Mouse (Mus musculus) MN1 (cell line): ENCODE results near the gene Spryd3.

Experiments
- DNase-seq: peaks from one replicate; pipeline ENCODE4 v3.0.0-alpha.2; 2016; ENCODE audit warnings: low spot score

Gene Spryd3

DNA sequence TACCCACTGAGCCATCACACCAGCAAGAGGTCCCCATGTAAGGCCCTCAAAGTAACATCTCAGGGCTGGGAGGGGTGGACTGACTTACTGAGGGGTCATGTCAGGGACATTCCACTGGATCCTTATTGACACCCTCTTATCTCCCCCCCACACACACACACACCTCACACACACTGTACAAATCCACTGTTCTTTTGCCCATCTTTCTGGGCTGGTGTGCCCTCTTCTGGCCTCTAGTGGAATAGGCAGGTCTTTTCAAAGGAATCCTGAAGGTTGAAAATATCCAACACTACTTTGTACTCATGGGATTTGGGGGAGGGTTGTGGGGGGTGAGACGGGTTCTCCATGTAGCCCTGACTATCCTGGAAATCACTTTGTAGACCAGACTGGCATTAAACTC lies 10.8 kb upstream of the Spryd3 start:
- DNase-seq = peak; percentile 73

DNA sequence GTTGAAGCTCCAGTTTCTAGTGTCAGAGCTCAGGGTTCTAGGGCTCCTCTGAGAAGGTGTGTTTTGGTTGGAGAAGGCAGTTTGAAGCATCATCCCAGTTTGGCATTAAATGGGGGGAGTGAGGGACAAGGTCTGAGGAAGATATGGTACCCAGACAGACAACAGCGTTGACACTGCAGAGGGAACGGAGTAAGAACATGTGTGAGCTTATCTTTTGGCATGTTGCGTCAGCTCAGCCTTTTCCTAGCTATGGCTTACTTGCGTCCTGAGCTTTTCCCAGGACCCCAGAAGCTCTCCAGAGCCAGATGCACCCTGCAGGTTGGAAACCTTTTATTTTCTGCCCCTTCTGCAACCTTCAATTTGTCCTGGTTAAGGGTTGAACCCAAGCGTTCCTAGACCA lies 10.1 kb upstream of the Spryd3 start:
- DNase-seq = peak; percentile 67

DNA sequence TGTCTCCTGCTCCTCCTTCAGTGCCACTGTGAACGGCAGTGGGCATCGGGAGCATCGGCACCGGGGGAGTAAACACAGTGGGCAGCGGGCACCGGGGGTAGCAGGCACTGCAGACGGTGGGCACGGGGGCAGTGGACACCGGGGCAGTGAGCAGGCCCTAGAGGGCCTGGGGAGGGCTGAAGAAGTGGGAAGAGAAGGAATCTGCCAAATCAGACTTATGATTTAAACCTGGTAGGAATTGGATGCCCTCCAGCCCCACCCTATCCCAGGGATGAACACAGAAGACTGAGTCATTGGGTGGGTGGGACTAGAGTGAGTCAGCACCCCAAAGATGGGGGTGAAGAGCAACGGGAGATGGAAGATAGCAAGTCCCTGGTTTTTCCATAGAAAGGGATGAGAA lies 9.3 kb upstream of the Spryd3 start:
- peak; percentile 87 for DNase-seq

DNA sequence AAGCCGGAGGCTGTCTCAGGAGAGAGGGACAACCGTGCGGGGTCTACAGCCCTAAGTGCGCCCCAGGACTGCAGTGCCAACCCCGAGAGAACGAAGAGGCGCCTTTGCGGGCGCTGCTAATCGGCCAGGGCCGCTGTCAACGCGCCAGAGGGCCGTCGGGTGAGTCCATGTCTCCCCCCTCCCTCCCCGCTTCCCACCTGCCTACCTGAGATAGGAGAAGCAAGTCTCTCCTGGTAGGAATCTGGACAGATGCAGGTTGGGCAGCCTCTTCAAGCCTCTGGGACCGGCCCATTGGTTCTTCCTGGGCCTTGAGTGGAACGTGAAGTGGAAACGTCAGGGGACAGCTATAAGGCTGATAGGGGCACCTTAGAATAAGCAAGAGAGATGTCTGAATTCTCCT lies 8.7 kb upstream of the Spryd3 start:
- DNase-seq = no peak

DNA sequence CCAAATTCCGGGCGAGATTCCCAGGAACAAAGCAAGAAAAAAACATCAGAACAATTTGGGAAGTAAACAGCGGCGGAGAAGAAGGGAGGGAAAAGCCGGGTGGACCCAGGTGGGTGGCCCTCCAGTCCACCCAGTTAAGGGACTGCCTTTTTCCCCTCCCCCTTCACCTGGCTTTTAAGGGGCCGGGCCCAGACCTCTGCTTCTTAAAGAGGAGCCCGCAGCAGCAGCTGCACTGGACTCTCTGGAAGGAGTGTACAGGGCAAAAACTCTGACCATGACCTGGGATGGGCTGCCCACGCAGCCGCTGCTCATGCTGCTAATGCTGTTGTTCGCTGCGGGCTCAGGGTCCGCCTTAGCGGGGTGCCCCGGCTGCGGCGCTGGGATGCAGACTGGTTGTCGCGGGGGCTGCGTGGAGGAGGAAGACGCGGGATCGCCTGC lies 8.3 kb upstream of the Spryd3 start, which contains the start of gene Igfbp6:
TSS of gene Igfbp6 (plus strand) at position 89 of the 438 bp plus-strand sequence.
- peak; percentile 50 for DNase-seq

DNA sequence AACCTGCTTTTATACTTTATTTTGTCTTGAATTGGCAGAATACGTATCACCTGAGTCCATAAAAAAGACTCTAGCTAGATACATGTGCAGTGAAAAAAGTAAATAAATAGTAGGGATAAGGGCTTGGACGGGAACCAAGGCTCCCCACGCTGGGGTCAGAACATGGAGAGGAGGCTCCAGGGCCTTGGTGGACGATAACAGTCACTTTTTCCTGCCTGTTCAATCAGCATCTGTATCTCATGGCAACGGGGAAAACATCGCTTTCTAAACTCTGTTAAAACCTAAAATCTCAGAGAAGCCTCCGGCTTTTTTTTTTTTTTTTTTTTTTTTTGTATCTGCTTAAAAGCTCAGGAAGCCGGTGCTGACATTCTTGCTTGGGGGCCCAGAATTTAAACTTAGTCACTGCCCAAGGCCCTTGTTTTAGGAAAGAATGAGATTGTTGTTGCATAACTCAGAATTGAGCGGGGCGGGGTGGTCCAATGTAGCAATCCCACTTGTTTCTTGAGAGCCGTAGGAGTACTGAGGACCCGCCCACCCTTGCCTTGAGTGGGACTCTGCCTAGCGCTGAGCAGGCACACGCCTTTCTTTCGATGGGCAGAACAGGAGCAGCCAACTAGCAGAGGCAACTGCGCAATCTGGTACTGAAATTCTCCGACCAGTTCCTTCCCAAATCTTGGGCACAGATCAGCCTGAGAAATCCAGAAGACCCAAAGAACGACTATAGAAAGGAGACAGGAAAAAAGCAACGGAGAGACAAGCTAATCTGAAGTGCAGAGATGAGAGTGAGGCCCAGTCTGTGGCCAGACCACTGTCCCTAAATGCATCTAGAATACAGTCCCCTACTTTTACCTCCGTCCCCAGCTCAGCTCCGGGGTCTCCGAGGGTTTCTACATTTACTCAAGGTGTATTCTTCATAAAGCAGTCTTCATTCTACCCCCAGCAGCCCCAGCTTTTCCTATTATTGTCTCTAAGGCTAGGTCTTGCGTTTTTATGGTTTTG lies 7.2 kb upstream of the Spryd3 start:
- DNase-seq = peak; percentile 48

DNA sequence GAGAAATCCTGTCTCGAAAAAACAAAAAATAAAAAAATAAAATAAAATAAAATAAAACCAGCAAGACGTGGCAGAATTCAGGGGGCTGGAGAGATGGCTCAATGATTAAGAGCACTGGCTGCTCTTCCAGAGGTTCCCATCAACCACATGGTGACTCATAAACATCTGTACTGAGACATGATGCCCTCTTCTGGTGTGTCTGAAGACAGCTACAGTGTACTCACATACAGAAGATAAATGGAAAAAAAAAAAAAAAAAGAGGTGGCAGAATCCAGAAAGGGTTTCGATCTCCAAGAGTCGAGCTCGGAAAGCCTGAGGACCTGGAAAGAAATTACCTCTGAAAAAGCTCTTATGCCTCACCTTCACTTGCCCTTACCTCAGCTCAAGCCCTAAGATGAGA lies 5.1 kb upstream of the Spryd3 start:
- no peak for DNase-seq

DNA sequence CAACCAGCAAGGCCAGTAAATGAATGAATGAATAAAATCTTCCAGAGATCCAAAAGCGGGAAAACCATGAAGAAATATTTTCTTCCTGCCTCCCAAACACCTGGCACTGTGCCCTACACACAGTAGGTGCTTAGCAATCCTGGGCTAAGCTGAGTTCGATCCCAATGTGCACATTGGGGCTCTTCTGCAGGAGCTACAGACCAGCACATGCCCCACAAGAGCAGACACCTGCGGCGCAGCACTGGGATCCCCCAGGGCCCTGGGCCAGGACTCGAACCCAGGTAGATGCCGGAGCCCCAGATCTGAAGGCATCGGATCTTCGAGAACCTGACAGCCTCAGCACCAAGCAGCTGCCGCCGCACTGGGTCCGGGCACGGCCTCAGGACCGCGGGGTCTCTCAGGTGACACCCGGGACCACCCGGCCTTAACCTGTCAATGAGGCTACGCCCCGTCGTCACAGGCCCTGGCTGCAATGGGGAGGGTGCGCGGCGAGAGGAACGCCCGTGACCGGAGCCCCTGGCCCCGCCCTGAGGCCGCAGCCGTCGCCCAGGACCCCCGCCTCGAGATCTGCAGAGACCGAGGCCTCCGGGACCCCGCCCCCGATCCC lies 409 bp downstream of the Spryd3 start:
- no peak for DNase-seq

DNA sequence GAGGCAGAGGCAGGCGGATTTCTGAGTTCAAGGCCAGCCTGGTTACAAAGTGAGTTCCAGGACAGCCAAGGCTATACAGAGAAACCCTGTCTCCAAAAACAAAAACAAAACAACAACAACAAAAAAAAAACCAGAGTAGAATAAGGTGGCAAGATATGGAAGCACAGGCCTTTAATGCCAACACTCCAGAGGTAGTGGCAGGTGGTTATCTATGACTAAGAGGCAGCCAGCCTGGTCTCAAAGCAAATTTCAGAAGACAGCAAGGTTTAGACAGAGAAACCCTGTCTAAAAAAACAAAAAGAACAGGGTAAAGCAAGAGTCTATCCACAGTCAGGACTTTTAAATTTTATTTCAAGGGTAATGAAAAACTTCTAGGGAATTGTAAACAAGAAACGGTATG lies 1.3 kb downstream of the Spryd3 start:
- no peak for DNase-seq

DNA sequence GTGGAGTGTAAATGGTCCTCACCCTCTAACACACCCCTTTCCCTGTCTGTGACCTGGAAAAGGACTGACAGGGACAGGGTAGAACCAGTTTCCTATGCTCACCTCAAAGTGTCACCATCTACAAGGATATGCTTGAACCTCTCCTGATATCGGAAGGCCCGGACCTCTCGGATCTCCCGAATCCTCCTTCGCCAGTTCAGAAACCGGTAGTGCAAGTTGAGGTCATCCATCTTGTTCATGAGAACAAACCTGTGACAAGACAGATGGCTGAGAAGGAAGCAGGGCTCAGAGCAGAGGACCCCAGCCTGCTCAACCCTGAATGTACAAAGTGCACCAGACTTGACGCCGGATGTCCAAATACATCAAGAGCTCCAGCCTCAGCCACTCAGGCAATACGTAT lies 2.7 kb downstream of the Spryd3 start:
- DNase-seq = no peak

DNA sequence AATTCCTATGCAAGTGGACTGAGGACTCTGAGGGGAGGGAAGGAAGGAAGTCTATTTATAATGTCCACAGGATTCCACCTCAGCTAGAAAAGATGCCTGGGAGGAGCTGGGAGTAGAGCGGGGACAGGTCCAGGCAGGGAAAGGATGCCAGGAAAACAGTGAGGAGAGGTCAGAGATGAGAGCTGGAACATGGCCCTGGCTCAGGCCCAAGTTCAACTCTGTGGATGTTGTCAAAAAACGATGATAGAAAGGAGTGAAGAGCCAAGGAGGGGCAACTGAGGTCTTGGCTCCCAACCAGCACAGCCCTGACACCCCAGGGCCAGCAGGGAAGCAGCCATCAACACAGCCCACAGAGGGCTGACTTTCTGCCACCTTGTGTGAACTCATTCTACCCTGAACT lies 9.7 kb downstream of the Spryd3 start:
- DNase-seq = no peak

DNA sequence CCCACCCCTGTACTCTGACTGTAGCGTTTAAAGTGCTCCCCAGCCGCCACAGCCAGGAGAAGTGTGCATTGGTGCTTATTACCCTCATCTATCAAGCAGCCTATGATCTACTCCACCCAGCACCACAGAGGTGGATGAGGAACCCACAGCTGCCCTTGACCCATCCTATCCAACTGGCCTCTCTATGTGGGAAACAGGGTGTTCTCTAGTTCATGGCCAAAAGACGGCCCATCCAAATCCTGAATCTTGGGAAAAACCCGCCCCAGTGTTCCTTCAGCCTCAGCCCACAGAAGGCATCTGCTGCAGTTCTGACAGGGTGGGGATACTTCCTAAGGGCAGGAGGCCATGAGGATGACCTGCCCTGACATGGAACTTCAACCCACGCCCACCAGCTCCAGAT lies 15.5 kb downstream of the Spryd3 start:
- no peak for DNase-seq

DNA sequence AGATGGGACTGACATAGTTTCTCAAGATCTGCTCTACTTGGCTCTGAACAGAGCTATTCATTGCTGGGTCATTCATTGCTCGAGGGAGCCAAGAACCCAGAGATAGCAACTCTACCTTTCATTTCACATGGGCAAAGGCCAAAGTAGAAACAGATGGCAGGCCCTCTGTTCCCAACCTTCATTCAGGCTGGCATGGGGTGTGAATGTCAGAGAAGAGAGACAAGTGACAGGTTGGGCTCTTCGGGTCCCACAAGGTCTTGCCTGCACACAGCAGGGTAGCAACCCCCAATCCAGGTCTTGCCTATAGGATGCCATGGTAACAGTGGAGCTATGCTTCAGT lies 16.2 kb downstream of the Spryd3 start:
- no peak for DNase-seq

DNA sequence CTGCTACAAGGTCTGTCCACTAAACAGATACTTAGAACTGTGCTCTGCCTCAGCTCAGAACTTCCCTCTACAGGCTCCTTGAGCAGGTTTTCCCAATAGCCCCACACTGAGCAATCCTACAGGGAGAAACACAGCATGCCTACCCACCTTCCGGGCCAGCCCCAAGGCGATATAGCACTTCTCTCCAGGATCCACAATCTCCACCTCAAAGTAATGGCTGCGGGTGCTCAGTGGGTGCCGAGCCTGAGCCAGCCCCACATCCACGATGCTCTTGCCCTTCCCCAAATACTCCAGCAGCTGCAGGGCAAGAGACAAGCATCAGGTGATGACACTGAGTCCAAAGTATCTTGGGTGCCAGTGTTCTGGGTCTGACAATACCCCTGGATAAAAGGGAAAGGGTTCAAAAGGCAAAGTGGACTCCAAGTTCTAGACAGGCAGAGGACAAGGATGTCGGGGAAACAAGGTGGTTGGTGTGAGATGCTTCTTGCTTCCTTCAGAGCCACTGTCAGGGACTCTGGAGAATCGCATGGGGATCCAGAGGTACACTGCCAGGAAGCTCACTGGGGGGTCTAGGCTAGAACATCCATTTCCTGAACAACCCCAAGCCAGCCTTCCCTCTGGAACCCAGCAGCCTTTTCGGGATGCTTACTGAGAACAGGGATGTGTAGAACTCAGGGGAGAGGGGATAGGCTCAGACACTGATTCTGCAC lies 16.8 kb downstream of the Spryd3 start:
- no peak for DNase-seq

DNA sequence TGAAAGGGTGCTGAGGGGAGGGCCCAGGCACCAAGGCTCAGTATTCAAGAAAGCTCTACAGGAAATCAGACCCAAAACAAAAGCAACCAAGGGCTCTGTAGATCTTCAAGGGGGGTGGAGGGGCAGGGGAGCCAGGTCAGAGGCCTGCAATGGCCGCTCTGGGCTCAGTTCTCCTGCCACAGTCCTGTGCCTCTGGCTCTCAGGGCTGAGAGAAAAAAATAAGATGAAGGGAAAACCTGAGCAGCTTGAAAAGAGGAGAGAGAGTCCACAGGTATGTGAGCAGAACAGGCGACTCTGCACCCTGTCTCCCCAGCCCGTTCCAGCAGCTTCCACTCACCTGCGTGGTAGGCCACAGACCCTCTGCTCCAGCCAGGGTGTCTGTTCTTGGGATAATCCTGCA lies 17.4 kb downstream of the Spryd3 start:
- DNase-seq = no peak

DNA sequence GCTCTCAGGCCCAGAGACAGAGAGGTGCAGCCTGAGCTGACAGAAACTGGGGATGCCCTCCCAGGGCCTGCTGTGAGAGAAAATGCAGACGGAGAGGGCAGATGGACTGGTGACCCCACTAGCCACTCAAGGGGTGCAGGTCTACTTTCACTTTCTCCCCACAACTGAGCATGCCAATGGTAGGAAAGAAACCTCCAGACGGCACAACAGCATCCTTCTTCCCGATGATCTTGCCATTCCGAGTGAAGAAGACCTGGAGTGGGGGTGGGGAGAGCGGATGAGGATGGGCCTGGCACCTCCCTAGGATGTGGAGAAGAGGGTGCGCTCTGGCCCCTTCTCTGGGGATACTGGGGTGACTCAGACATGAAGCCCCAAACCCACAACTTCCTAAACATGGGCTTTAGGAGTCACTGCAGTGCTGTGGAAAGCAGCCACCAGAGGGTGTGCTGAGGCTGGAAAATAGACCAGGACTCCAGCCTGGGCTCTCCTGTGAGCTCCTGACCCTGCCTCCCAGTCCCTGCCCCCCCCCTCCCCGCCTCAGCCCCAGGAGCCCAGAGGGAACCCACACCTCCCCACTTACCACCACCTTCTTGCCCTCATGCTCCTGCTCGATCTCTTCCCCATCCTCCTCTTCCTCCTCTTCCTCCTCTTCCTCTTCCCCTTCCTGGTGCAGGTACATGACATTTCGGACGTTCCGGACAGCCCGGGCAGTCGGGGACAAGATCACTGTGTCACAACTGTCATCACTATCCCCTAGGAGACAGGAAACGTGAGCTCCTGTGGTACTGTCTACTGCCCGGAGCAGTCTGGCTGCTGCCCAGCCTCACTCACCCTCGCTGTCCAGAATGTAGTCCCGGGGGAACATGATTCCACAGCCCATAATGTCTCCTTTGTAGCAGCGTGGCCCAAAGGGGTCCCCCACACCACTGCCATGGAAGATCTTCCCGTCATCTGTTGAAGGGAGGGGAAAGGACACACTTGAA lies 18.3 kb downstream of the Spryd3 start:
- peak; percentile 63 for DNase-seq

DNA sequence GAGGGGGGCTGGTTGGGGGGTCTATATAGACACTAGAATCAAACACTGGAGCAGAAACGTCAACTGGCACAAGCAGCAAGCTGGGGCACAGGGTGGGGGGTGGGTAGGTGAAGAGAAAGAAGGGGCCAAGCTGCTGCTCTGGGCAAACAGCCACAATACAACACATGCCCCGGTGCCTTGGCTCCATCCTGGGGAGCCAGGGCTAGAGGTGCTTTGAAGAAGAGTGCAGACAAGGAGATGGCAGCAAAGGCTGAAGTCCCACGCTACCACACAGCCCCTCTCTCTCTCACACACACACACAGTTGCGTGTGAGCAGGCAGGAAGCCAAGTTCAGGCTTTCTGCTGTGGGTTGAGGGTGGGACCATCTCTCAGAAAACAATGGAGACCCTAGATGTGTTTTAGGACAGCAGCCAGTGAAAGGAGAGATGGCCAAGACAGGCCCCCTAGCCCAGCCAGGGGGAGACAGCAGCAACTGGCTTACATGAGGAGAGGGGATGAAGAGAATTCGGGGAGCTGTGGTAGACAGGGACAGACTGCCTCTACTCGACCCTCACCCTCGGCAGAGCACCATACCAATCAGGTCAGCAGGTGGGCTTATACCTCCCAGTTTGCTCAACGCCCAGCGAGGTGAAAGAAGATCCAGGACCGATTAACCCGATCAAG lies 19.1 kb downstream of the Spryd3 start:
- DNase-seq = no peak

DNA sequence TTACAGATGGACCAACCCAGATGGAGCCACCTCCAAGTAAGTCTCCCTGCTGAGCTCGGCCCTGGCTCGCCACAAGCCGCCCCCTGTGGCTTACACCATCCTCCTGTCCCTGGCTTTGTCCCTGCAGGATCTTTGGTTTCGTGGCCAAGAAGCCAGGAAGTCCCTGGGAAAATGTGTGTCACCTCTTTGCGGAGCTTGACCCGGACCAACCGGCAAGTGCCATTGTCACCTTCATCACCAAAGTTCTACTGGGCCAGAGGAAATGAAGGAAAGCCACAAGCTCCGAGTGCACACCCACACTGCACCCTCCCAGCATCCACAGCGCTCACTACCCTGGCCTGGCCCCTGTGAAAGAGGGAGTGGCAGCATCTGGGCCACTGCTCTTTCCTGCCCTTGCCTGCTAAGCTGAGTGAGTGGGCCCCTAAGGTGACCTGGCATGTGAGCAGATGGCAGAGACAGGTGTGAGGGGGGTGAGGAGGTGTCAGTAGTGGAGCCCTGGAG lies 20.3 kb downstream of the Spryd3 start:
- DNase-seq = no peak

DNA sequence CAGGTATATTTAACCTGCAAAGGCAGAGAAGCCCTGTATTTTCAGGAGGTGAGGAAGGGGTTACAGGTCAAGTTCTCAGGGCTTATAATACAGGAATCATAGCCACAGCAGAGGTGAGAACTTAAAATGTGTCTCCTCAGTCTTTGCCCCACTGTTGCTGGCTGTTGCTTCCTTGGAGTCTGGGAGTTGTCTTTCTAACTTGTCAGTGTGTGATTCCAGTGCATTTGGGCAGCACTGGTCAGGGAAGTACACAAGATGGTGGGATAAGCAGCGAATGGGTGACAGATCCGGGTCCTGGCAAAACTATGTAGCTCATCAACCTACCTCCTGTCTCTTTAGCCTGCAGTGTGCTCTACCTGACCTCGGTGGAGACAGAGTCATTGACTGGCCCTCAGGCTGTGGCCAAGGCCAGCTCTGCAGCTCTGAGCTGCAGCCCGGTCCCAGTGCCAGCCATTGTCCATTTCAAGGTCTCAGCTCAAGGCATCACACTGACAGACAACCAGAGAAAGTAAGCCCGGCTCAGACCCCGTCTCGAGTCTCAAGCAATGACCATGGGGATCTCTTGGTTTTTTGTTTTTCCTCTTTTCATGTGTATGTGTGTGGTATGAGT lies 21.3 kb downstream of the Spryd3 start:
- DNase-seq = no peak

DNA sequence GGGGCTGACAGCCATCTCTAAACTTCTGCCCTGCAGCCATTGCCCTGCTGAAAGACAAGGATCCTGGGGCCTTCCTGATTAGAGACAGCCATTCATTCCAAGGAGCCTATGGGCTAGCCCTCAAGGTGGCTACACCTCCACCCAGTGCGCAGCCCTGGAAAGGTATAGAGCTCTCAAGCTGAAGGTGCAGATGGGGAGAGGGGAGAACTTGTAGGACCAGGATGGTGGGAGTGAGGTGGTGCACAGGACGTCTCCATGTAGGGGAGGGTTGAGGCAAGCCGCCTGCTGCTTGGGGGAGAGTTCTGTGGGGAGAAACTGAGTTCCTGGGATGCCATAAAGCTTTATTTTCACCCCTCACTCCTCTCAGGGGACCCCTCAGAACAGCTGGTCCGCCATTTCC lies 22.4 kb downstream of the Spryd3 start:
- DNase-seq = no peak
